Mouse (Mus musculus) myocyte (in vitro differentiated cells): ENCODE results near the gene Adcy2.

Source experiments
- CEBPB ChIP-seq: IDR thresholded peaks from 2 replicates; pipeline ENCODE4 v1.6.1; 2011; ENCODE audit warnings: mild to moderate bottlenecking, moderate library complexity; ENCODE audit not compliant: poor library complexity, insufficient read depth, severe bottlenecking
- MAX ChIP-seq: IDR thresholded peaks from one replicate; pipeline ENCODE4 v1.6.1; 2011; ENCODE audit warnings: low read depth, mild to moderate bottlenecking, control low read depth
- MYOD1 ChIP-seq, 3 experiments: IDR thresholded peaks; one replicate each; pipeline ENCODE4 v1.6.1; 2011; ENCODE audit warnings: control low read depth in 2 of 3, low read depth in 2 of 3, mild to moderate bottlenecking in 2 of 3, moderate library complexity in 1 of 3; ENCODE audit not compliant: insufficient read length in 2 of 3, control insufficient read depth in 1 of 3
- POLR2A ChIP-seq: IDR thresholded peaks from one replicate; pipeline ENCODE4 v1.6.1; 2011; ENCODE audit warnings: low read depth, mild to moderate bottlenecking, control low read depth, moderate library complexity; ENCODE audit not compliant: insufficient read length
- POLR2AphosphoS2 ChIP-seq: IDR thresholded peaks from one replicate; pipeline ENCODE4 v1.6.1; 2011; ENCODE audit warnings: low read depth, control low read depth; ENCODE audit not compliant: insufficient read length
- REST ChIP-seq: IDR thresholded peaks from one replicate; pipeline ENCODE4 v1.6.1; 2011; ENCODE audit warnings: mild to moderate bottlenecking, control low read depth, moderate library complexity; ENCODE audit not compliant: insufficient read depth, insufficient read length
- SRF ChIP-seq: IDR thresholded peaks from one replicate; pipeline ENCODE4 v1.6.1; 2011; ENCODE audit warnings: low read depth; ENCODE audit not compliant: control insufficient read depth, insufficient read length
- TCF3 ChIP-seq: IDR thresholded peaks from one replicate; pipeline ENCODE4 v1.6.1; 2011; ENCODE audit warnings: low read depth, control low read depth; ENCODE audit not compliant: insufficient read length

- TF ChIP-seq MAX (no peak), MYOD1 (IDR thresholded peaks at IDR 0.05; ENCODE audit: control insufficient read depth in 1 of 3, insufficient read length in 2 of 3, low read depth in 2 of 3) (no peak), POLR2A (no peak), TCF3 (no peak), SRF (no peak), CEBPB (no peak), POLR2AphosphoS2 (no peak), REST (no peak)
Observed at GRCm38 (mm10) chr13:68941429-68941828, 57.9 kb downstream of the Adcy2 start.
